Mouse (Mus musculus): ENCODE data around the gene Slc6a3. TPM values are rescaled to one million over a fixed set of nuclear protein-coding genes. Genes with fewer than 3 reads are reported as not detected.

Slc6a3 gene
- polyA plus RNA-seq (2015; fragmentation: Nextera tagmentation; extraction: Ambion mirVana), result 5.5 and 10.5 TPM in 2 replicates

- 1% methylated on average over 26 of the region's 26 CpGs for WGBS
- peak; percentile 84 for ATAC-seq
- Histone ChIP-seq H3K4me1 (ENCODE audit: control insufficient read depth, insufficient read depth, low read length) (peaks cover 7% of the 10 kb centered on the region; the same call in 1 of the 2 replicates), H3K4me3 (ENCODE audit: low read depth, low read length) (peak within 1 kb of the TSS; percentile 49), H3K9ac (ENCODE audit: low read depth, low read length) (peak within 1 kb of the TSS; percentile 27), H3K27ac (ENCODE audit: low read length) (no peak within 1 kb of the TSS), H3K4me2 (ENCODE audit: low read length) (peak within 1 kb of the TSS; percentile 86), H3K36me3 (ENCODE audit: control insufficient read depth, insufficient read depth, low read length) (no peaks in the 10 kb centered on the region), H3K27me3 (ENCODE audit: control insufficient read depth, insufficient read depth, low read depth, low read length) (peaks cover 34% of the 10 kb centered on the region), H3K9me3 (replicated peaks; ENCODE audit: control insufficient read depth, low read length, poor library complexity, severe bottlenecking) (no peaks in the 10 kb centered on the region)
Observed at GRCm38 (mm10) chr13:73536403-73536821, at the start of gene Slc6a3. Slc6a3 (plus strand) TSS chr13:73536747.

- H3K36me3 ChIP-seq (ENCODE audit: control insufficient read depth, insufficient read depth, low read length), result peaks cover 30% of the 10 kb centered on the region
- H3K4me3 ChIP-seq (ENCODE audit: low read depth, low read length), result no peak overlapping the region
Observed at GRCm38 (mm10) chr13:73488105-73488504, 48.4 kb upstream of the Slc6a3 start.

GRCm38 (mm10) chr13:73488707-73489106 lies 47.8 kb upstream of the Slc6a3 start:
- 94% methylated on average over 9 of the region's 9 CpGs for WGBS
- H3K9ac ChIP-seq (ENCODE audit: low read depth, low read length), result no peak overlapping the region

More at GRCm38 (mm10) chr13:73488105-73488504, 48.4 kb upstream of the Slc6a3 start:
- no peak overlapping the region for H3K9ac ChIP-seq (ENCODE audit: low read depth, low read length)
- H3K9me3 ChIP-seq (replicated peaks; ENCODE audit: control insufficient read depth, low read length, poor library complexity, severe bottlenecking), result no peaks in the 10 kb centered on the region; the same call in 1 of the 2 replicates
- WGBS, result 80% methylated on average over 3 of the region's 3 CpGs
- H3K4me2 ChIP-seq (ENCODE audit: low read length), result no peak overlapping the region
- no peaks in the 10 kb centered on the region for H3K27me3 ChIP-seq (ENCODE audit: control insufficient read depth, insufficient read depth, low read depth, low read length)
- no peaks in the 10 kb centered on the region for H3K4me1 ChIP-seq (ENCODE audit: control insufficient read depth, insufficient read depth, low read length)
- no peak overlapping the region for H3K27ac ChIP-seq (ENCODE audit: low read length)
- no peak for ATAC-seq

GRCm38 (mm10) chr13:73489986-73490385 lies 46.6 kb upstream of the Slc6a3 start:
- no peaks in the 10 kb centered on the region; the same call in 1 of the 2 replicates for H3K9me3 ChIP-seq (replicated peaks; ENCODE audit: control insufficient read depth, low read length, poor library complexity, severe bottlenecking)
- no peak overlapping the region for H3K9ac ChIP-seq (ENCODE audit: low read depth, low read length)
- ATAC-seq, result no peak
- WGBS, result 95% methylated on average over 3 of the region's 3 CpGs
- no peak overlapping the region for H3K4me3 ChIP-seq (ENCODE audit: low read depth, low read length)
- peaks cover 29% of the 10 kb centered on the region for H3K36me3 ChIP-seq (ENCODE audit: control insufficient read depth, insufficient read depth, low read length)
- no peak overlapping the region for H3K27ac ChIP-seq (ENCODE audit: low read length)
- H3K27me3 ChIP-seq (ENCODE audit: control insufficient read depth, insufficient read depth, low read depth, low read length), result no peaks in the 10 kb centered on the region
- H3K4me2 ChIP-seq (ENCODE audit: low read length), result no peak overlapping the region
- H3K4me1 ChIP-seq (ENCODE audit: control insufficient read depth, insufficient read depth, low read length), result no peaks in the 10 kb centered on the region

More at GRCm38 (mm10) chr13:73488707-73489106, 47.8 kb upstream of the Slc6a3 start:
- Histone ChIP-seq H3K27me3 (ENCODE audit: control insufficient read depth, insufficient read depth, low read depth, low read length) (no peaks in the 10 kb centered on the region), H3K4me2 (ENCODE audit: low read length) (no peak overlapping the region), H3K27ac (ENCODE audit: low read length) (no peak overlapping the region), H3K4me1 (ENCODE audit: control insufficient read depth, insufficient read depth, low read length) (no peaks in the 10 kb centered on the region), H3K9me3 (replicated peaks; ENCODE audit: control insufficient read depth, low read length, poor library complexity, severe bottlenecking) (no peaks in the 10 kb centered on the region; the same call in 1 of the 2 replicates), H3K36me3 (ENCODE audit: control insufficient read depth, insufficient read depth, low read length) (peaks cover 30% of the 10 kb centered on the region), H3K4me3 (ENCODE audit: low read depth, low read length) (no peak overlapping the region)
- no peak for ATAC-seq

- Histone ChIP-seq H3K27me3 (ENCODE audit: control insufficient read depth, insufficient read depth, low read depth, low read length) (no peaks in the 10 kb centered on the region), H3K4me3 (ENCODE audit: low read depth, low read length) (no peak overlapping the region), H3K36me3 (ENCODE audit: control insufficient read depth, insufficient read depth, low read length) (peaks cover 31% of the 10 kb centered on the region), H3K27ac (ENCODE audit: low read length) (no peak overlapping the region), H3K4me1 (ENCODE audit: control insufficient read depth, insufficient read depth, low read length) (no peaks in the 10 kb centered on the region), H3K4me2 (ENCODE audit: low read length) (no peak overlapping the region), H3K9ac (ENCODE audit: low read depth, low read length) (no peak overlapping the region), H3K9me3 (replicated peaks; ENCODE audit: control insufficient read depth, low read length, poor library complexity, severe bottlenecking) (no peaks in the 10 kb centered on the region; the same call in 1 of the 2 replicates)
- 78% methylated on average over 8 of the region's 8 CpGs for WGBS
- no peak for ATAC-seq
Observed at GRCm38 (mm10) chr13:73490564-73491170, 45.9 kb upstream of the Slc6a3 start.

GRCm38 (mm10) chr13:73493183-73493582 lies 43.4 kb upstream of the Slc6a3 start:
- H3K27ac ChIP-seq (ENCODE audit: low read length), result no peak overlapping the region
- H3K4me3 ChIP-seq (ENCODE audit: low read depth, low read length), result no peak overlapping the region
- H3K9me3 ChIP-seq (replicated peaks; ENCODE audit: control insufficient read depth, low read length, poor library complexity, severe bottlenecking), result no peaks in the 10 kb centered on the region
- no peak for ATAC-seq
- 92% methylated on average over 4 of the region's 4 CpGs for WGBS
- H3K9ac ChIP-seq (ENCODE audit: low read depth, low read length), result no peak overlapping the region
- H3K27me3 ChIP-seq (ENCODE audit: control insufficient read depth, insufficient read depth, low read depth, low read length), result no peaks in the 10 kb centered on the region
- no peaks in the 10 kb centered on the region for H3K4me1 ChIP-seq (ENCODE audit: control insufficient read depth, insufficient read depth, low read length)
- H3K4me2 ChIP-seq (ENCODE audit: low read length), result no peak overlapping the region
- H3K36me3 ChIP-seq (ENCODE audit: control insufficient read depth, insufficient read depth, low read length), result peaks cover 28% of the 10 kb centered on the region

- Histone ChIP-seq H3K4me3 (ENCODE audit: low read depth, low read length) (no peak overlapping the region), H3K27me3 (ENCODE audit: control insufficient read depth, insufficient read depth, low read depth, low read length) (no peaks in the 10 kb centered on the region), H3K9me3 (replicated peaks; ENCODE audit: control insufficient read depth, low read length, poor library complexity, severe bottlenecking) (no peaks in the 10 kb centered on the region), H3K4me2 (ENCODE audit: low read length) (no peak overlapping the region), H3K4me1 (ENCODE audit: control insufficient read depth, insufficient read depth, low read length) (no peaks in the 10 kb centered on the region), H3K36me3 (ENCODE audit: control insufficient read depth, insufficient read depth, low read length) (peaks cover 28% of the 10 kb centered on the region), H3K27ac (ENCODE audit: low read length) (no peak overlapping the region), H3K9ac (ENCODE audit: low read depth, low read length) (no peak overlapping the region)
- 97% methylated on average over 9 of the region's 9 CpGs for WGBS
- ATAC-seq, result no peak
Observed at GRCm38 (mm10) chr13:73494528-73494927, 42.0 kb upstream of the Slc6a3 start.

- Histone ChIP-seq H3K4me1 (ENCODE audit: control insufficient read depth, insufficient read depth, low read length) (no peaks in the 10 kb centered on the region), H3K4me3 (ENCODE audit: low read depth, low read length) (no peak overlapping the region), H3K27me3 (ENCODE audit: control insufficient read depth, insufficient read depth, low read depth, low read length) (no peaks in the 10 kb centered on the region), H3K36me3 (ENCODE audit: control insufficient read depth, insufficient read depth, low read length) (peaks cover 27% of the 10 kb centered on the region), H3K4me2 (ENCODE audit: low read length) (no peak overlapping the region), H3K9ac (ENCODE audit: low read depth, low read length) (no peak overlapping the region), H3K27ac (ENCODE audit: low read length) (no peak overlapping the region), H3K9me3 (replicated peaks; ENCODE audit: control insufficient read depth, low read length, poor library complexity, severe bottlenecking) (no peaks in the 10 kb centered on the region)
- 81% methylated on average over 2 of the region's 2 CpGs for WGBS
- no peak for ATAC-seq
Observed at GRCm38 (mm10) chr13:73496137-73496536, 40.4 kb upstream of the Slc6a3 start.

GRCm38 (mm10) chr13:73499893-73500604 lies 36.5 kb upstream of the Slc6a3 start:
- H3K36me3 ChIP-seq (ENCODE audit: control insufficient read depth, insufficient read depth, low read length), result peaks cover 25% of the 10 kb centered on the region
- no peak for ATAC-seq
- H3K9ac ChIP-seq (ENCODE audit: low read depth, low read length), result no peak overlapping the region
- H3K27me3 ChIP-seq (ENCODE audit: control insufficient read depth, insufficient read depth, low read depth, low read length), result no peaks in the 10 kb centered on the region
- no peak overlapping the region for H3K4me3 ChIP-seq (ENCODE audit: low read depth, low read length)
- 88% methylated on average over 6 of the region's 6 CpGs for WGBS
- no peak overlapping the region for H3K27ac ChIP-seq (ENCODE audit: low read length)
- no peak overlapping the region for H3K4me2 ChIP-seq (ENCODE audit: low read length)
- H3K9me3 ChIP-seq (replicated peaks; ENCODE audit: control insufficient read depth, low read length, poor library complexity, severe bottlenecking), result no peaks in the 10 kb centered on the region
- no peaks in the 10 kb centered on the region for H3K4me1 ChIP-seq (ENCODE audit: control insufficient read depth, insufficient read depth, low read length)

Data from midbrain, embryonic 16.5 days (tissue).